Mouse (Mus musculus) forebrain, embryonic 13.5 days (tissue): ENCODE measurements around the gene Fam160b1. TPM values are rescaled to one million over a fixed set of nuclear protein-coding genes. Genes with fewer than 3 reads are reported as not detected.

ENCODE experiments used
- ATAC-seq: fragments of 200-750 bp; cut with Nextera tagmentation; 2 replicates; pipeline ENCODE4 v1.8.0; 2017
- H3K27ac ChIP-seq: fragments of 300-500 bp; sonication (generic); 2 replicates; pipeline ENCODE4 v1.5.1; 2015; ENCODE audit warnings: inconsistent platforms, mild to moderate bottlenecking, moderate library complexity
- H3K27me3 ChIP-seq: fragments of 300-500 bp; sonication (generic); 2 replicates; pipeline ENCODE4 v1.6.1; 2015; ENCODE audit warnings: mild to moderate bottlenecking, inconsistent platforms
- H3K36me3 ChIP-seq: fragments of 300-500 bp; sonication (generic); 2 replicates; pipeline ENCODE4 v1.6.1; 2015; ENCODE audit warnings: mild to moderate bottlenecking, inconsistent platforms; ENCODE audit not compliant: poor library complexity, severe bottlenecking
- H3K4me1 ChIP-seq: fragments of 300-500 bp; sonication (generic); 2 replicates; pipeline ENCODE4 v1.6.1; 2015; ENCODE audit warnings: inconsistent platforms
- H3K4me2 ChIP-seq: fragments of 300-500 bp; sonication (generic); 2 replicates; pipeline ENCODE4 v1.6.1; 2015; ENCODE audit warnings: inconsistent platforms, mild to moderate bottlenecking, moderate library complexity
- H3K4me3 ChIP-seq: fragments of 300-500 bp; sonication (generic); 2 replicates; pipeline ENCODE4 v1.5.1; 2015; ENCODE audit warnings: mild to moderate bottlenecking, inconsistent platforms
- H3K9ac ChIP-seq: fragments of 300-500 bp; sonication (generic); 2 replicates; pipeline ENCODE4 v1.6.1; 2015; ENCODE audit warnings: mild to moderate bottlenecking, inconsistent platforms
- H3K9me3 ChIP-seq: fragments of 300-500 bp; sonication (generic); replicated peaks from 2 replicates; pipeline ENCODE4 v1.6.1; 2016; ENCODE audit warnings: inconsistent platforms
- WGBS: fragments of 180-500 bp; shearing (Covaris S2); methylation state at CpG from one replicate; pipeline ENCODE4 v1.1.7; 2015; 5-methylcytosine and 5-hydroxymethylcytosine counted together
- polyA plus RNA-seq: library from polyadenylated mRNA; unstranded; fragments of >200 nt; fragmentation: Nextera tagmentation; extraction: Ambion mirVana; gene quantifications from 2 replicates; pipeline ENCODE4 v1.2.1, GENCODE M21; 2015

Fam160b1 gene
- polyA plus RNA-seq, 1 experiment from 2014 or later, result 11.6 TPM

DNA sequence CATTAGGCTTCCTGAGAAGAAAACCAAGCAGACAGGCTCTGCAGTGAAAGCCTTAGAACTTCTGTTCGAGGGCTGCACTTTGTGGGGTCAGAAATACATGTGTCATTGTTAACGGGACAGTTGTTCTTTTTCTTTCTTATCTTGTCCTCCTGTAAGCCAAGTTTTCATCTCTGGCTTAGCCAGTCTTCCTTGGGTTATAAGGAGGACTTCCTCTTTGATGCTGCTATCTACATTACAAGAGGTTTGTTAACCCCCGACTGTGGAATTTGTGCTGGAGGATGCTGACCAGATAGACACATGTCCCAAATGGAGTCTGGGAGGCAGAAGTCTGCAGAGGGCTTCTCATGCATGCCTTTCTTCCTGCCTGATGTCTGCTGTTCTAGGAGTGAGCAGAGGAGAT is 52.7 kb downstream of the Fam160b1 start:
- Histone ChIP-seq H3K9ac (no peak overlapping the region), H3K4me2 (no peak overlapping the region), H3K9me3 (no peaks in the 10 kb centered on the region), H3K27ac (no peak overlapping the region), H3K27me3 (no peaks in the 10 kb centered on the region; the same call in 1 of the 2 replicates), H3K4me3 (no peak overlapping the region), H3K36me3 (no peaks in the 10 kb centered on the region), H3K4me1 (peaks cover 10% of the 10 kb centered on the region)
- no peak for ATAC-seq
- WGBS, result 92% methylated on average over 3 of the region's 3 CpGs

DNA sequence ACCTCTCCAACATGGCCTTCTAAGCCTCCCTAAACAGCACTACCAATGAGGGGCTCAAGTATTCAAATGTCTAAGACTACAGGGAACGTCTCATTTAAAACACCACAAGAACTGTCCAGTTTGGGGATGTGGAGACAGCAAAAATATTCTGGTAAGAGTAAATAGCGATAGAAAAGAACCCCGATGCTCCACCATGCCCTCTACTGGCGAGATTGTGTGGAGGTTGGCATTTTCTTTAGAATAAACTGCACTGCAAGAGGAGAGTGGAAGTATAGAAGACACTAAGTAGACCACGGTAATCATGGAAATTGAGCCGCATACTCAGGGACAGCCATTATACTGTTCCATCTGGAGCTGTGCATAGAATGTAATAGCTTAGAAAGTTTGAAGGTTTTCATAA is 53.4 kb downstream of the Fam160b1 start:
- ATAC-seq, result no peak
- no peak overlapping the region for H3K27ac ChIP-seq
- peaks cover 10% of the 10 kb centered on the region for H3K4me1 ChIP-seq
- H3K27me3 ChIP-seq, result no peaks in the 10 kb centered on the region; the same call in 1 of the 2 replicates
- H3K9ac ChIP-seq, result no peak overlapping the region
- no peaks in the 10 kb centered on the region for H3K36me3 ChIP-seq
- no peaks in the 10 kb centered on the region for H3K9me3 ChIP-seq
- H3K4me3 ChIP-seq, result no peak overlapping the region
- 82% methylated on average over 6 of the region's 6 CpGs for WGBS
- no peak overlapping the region for H3K4me2 ChIP-seq

DNA sequence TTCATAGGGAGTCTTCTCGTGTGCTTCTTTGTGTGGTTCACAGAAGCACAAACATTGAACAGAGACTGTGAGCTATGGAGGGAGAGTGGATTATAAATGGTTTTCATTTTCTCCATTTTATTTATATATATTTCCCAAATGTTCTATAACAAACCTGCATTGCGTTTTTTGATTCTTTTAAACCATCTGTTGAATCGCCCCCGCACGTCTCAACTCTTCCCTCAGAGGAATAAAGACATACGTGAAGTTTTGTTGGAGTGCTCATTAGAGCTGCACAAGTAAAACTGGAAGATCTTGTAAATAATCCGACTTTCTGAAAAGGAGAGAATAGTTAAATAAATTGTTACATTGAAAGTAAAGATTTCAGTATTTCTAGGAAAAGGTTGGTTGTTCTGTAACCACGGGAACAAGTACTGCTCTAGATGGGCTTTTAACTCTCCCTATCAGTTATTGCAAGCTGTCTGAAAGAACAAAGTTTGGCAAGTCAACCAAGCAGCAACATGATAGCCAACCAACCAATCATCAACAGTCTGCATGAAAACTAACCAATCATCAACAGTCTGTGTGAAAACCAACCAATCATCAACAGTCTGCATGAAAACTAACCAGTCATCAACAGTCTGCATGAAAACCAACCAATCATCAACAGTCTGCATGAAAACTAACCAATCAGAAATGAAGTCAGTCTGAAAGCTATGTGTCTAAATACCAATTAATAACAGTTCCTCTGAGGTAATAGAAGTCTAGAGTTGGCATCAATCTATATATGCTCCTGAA is 54.7 kb downstream of the Fam160b1 start:
- 92% methylated on average over 8 of the region's 8 CpGs for WGBS
- no peak overlapping the region for H3K4me2 ChIP-seq
- ATAC-seq, result no peak
- no peaks in the 10 kb centered on the region for H3K9me3 ChIP-seq
- no peaks in the 10 kb centered on the region for H3K36me3 ChIP-seq
- H3K9ac ChIP-seq, result no peak overlapping the region
- H3K27ac ChIP-seq, result no peak overlapping the region
- peaks cover 10% of the 10 kb centered on the region for H3K4me1 ChIP-seq
- no peak overlapping the region for H3K4me3 ChIP-seq
- no peaks in the 10 kb centered on the region; the same call in 1 of the 2 replicates for H3K27me3 ChIP-seq

DNA sequence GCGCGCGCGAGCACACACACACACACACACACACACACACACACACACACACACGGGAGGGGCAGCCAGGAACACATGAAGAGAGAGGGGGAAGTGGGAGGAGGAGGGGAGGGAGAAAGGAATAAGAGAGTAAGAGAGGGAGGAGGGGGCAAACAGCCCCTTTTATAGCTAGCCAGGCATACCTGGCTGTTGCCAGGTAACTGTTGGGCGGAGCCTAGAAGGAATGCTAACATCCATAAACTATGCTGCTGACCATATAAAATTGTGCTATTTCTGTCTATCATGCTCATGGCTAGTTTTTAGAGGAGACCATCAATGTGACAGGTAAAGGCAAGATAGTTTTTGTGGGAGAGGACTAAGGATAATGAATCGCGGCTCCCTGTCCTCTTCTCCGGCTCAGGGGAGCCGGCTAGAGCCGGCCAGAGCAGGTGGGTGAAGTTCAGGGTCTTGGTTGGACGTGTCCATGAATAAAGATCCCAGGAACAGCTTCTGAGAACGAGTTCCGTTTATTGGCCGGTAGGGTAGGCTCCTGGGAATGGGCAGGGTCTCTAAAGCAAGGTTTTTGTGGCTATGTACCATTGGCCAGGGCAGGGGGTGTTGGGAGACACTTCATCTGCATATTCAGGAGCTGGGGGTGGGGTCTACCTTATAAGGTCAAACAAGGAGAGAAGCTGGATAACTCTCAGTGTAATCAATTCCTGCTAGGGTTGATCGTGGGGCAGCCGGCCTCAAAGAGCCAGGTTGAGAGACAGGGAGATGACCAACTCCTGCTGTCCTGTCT is 57.5 kb downstream of the Fam160b1 start:
- H3K4me2 ChIP-seq, result peak overlapping the region; percentile 19
- no peaks in the 10 kb centered on the region; the same call in 1 of the 2 replicates for H3K27me3 ChIP-seq
- H3K4me3 ChIP-seq, result no peak overlapping the region
- ATAC-seq, result no peak
- H3K9ac ChIP-seq, result no peak overlapping the region
- H3K4me1 ChIP-seq, result no peaks in the 10 kb centered on the region
- WGBS, result 24% methylated on average over 16 of the region's 17 CpGs
- H3K36me3 ChIP-seq, result no peaks in the 10 kb centered on the region
- no peak overlapping the region for H3K27ac ChIP-seq
- H3K9me3 ChIP-seq, result no peaks in the 10 kb centered on the region

DNA sequence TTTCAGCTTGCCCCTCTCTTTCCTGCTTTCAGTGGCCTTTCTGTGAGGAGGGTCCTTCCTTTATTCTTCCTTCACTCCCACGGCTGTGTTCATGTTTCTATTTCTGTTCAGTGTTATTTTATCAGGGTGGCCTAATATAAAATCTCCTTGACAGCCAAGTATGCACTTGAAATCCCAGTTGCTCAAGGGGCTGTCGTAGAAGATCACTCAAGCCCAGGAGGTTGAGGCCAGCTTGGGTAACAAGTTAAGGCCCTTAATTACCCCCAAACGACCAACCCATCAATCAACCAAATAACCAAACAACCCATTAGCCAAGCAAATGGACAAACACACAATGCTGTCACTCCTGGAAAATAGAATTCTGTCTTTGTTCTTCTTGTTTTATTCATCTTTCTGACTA is 62.9 kb downstream of the Fam160b1 start:
- 0 out of 2 replicates have a peak, but pooled peaks cover 6% of the 10 kb centered on the region for H3K4me1 ChIP-seq
- no peaks in the 10 kb centered on the region for H3K27me3 ChIP-seq
- H3K4me3 ChIP-seq, result no peak overlapping the region
- no peak overlapping the region for H3K9ac ChIP-seq
- no peak for ATAC-seq
- H3K27ac ChIP-seq, result no peak overlapping the region
- no peaks in the 10 kb centered on the region for H3K9me3 ChIP-seq
- WGBS, result 31% methylated on average over 3 of the region's 3 CpGs
- no peaks in the 10 kb centered on the region for H3K36me3 ChIP-seq
- no peak overlapping the region for H3K4me2 ChIP-seq

DNA sequence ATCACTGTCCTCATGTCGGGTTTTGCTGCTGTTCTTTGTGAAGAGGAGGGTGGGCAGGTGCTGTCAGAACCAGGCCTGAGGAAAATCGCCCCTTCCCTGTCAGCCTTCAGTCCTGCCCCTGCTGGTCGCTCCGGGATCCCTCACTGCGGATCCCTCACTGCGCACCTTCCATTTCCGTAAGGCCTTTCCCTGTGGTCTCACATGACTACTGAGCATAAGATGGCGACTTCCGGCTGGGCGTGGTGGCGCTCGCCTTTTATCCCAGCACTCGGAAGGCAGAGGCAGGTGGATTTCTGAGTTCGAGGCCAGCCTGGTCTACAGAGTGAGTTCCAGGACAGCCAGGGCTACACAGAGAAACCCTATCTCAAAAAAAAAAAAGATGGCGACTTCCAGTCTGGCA is 64.8 kb downstream of the Fam160b1 start:
- Histone ChIP-seq H3K4me2 (no peak overlapping the region), H3K27ac (no peak overlapping the region), H3K4me3 (no peak overlapping the region), H3K9me3 (no peaks in the 10 kb centered on the region), H3K36me3 (no peaks in the 10 kb centered on the region), H3K9ac (no peak overlapping the region), H3K4me1 (0 out of 2 replicates have a peak, but pooled peaks cover 6% of the 10 kb centered on the region), H3K27me3 (no peaks in the 10 kb centered on the region)
- no peak for ATAC-seq
- WGBS, result 94% methylated on average over 15 of the region's 15 CpGs

DNA sequence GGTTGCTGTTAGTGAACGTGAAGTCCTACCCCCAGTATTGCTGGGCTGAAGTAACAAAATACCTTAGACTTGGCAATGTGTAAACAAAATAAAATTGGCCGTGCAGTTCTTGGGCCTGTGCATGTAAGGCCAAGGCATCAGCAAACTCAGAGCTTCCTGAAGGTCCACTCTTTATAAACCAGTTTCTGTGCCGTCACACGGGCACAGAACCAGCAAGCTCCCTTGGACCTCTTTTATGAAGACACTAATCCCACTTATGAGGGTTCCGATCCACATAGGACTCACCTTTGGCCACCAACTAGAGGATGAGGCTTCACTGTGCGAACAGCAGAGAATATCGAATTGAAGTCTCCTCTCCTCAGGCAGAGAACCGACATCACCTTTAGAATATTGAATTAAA is 66.4 kb downstream of the Fam160b1 start:
- no peaks in the 10 kb centered on the region for H3K9me3 ChIP-seq
- no peak overlapping the region for H3K9ac ChIP-seq
- H3K4me2 ChIP-seq, result no peak overlapping the region
- WGBS, result 95% methylated on average over 8 of the region's 8 CpGs
- no peaks in the 10 kb centered on the region for H3K27me3 ChIP-seq
- 0 out of 2 replicates have a peak, but pooled peaks cover 6% of the 10 kb centered on the region for H3K4me1 ChIP-seq
- ATAC-seq, result no peak
- H3K27ac ChIP-seq, result no peak overlapping the region
- H3K4me3 ChIP-seq, result no peak overlapping the region
- H3K36me3 ChIP-seq, result no peaks in the 10 kb centered on the region

DNA sequence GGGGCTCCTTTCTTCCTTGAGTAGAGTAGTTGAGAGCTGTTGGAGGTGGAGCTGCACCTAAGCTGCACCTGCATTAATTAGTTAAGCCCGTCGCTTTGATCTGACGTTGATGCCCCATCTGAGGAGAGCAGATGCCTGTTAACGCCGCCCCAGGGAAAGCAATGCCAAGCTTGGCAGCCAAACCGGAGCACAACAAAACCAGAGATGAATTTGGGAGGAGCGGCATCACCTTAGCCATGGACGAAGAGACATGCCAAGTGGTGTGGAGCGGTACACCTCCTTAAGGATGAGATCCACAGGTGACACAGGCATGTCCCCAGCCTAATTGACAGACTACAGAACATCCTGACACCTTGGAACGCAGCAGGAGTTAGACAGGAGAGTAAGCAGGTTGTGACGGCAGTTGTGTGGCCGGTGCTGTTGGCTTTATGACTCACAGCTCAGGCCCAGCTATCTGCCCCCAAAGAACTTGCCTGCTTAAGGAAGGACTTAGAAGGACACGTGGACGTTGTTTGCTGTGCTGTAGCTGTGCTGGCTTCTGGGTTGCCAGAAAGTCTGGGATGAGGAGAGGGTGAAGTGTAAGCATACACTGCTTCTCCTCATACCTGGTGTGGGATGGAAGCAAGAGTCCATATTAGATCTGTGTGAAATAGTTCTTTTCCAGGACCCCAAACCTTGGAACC is 67.4 kb downstream of the Fam160b1 start:
- no peaks in the 10 kb centered on the region for H3K27me3 ChIP-seq
- H3K27ac ChIP-seq, result no peak overlapping the region
- no peak overlapping the region for H3K9ac ChIP-seq
- H3K36me3 ChIP-seq, result no peaks in the 10 kb centered on the region
- 0 out of 2 replicates have a peak, but pooled peaks cover 6% of the 10 kb centered on the region for H3K4me1 ChIP-seq
- no peak for ATAC-seq
- H3K9me3 ChIP-seq, result no peaks in the 10 kb centered on the region
- H3K4me3 ChIP-seq, result no peak overlapping the region
- 77% methylated on average over 14 of the region's 14 CpGs for WGBS
- no peak overlapping the region for H3K4me2 ChIP-seq

DNA sequence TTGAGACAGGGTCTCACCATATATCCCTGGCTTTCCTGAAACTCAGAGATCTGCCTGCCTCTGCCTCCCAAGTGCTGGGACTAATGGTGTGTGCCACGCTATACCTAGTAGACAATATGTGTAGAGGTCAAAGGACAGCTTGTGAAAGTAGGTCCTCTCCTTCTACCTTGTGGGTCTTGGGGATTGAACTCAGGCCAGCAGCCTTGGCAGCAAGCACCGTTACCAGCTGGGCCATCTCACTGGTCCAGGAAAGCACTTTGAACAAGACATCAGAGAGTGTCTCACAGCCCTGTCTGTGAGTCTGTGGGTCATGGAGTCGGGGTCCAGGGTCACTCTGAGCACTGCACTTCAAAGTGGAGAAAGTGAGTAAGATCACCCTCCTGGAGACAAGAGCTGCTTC is 68.2 kb downstream of the Fam160b1 start:
- H3K36me3 ChIP-seq, result no peaks in the 10 kb centered on the region
- no peaks in the 10 kb centered on the region for H3K9me3 ChIP-seq
- peaks cover 1% of the 10 kb centered on the region; the same call in 1 of the 2 replicates for H3K4me1 ChIP-seq
- ATAC-seq, result no peak
- no peak overlapping the region for H3K9ac ChIP-seq
- no peak overlapping the region for H3K27ac ChIP-seq
- no peak overlapping the region for H3K4me2 ChIP-seq
- H3K4me3 ChIP-seq, result no peak overlapping the region
- WGBS, result 88% methylated on average over 3 of the region's 3 CpGs
- H3K27me3 ChIP-seq, result no peaks in the 10 kb centered on the region

DNA sequence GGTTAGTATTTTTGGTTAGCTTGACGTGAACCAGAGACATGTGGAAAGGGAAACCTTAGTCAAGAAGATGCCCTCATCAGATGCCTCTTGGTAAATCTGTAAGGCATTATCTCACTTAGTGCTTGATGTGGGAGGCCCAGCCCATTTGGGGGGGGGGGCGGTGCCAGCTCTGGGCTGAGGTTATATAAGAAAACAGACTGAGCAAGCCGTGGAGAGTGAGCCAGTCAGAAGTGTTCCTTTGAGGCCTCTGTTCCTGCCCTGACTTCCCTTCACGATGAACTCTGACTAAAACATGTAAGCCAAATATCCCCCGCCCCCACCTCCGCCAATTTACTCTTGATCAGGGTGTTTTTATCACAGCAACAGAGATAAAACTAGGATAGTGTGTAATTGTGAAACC is 69.4 kb downstream of the Fam160b1 start:
- Histone ChIP-seq H3K9ac (no peak overlapping the region), H3K9me3 (no peaks in the 10 kb centered on the region), H3K27me3 (no peaks in the 10 kb centered on the region), H3K27ac (no peak overlapping the region), H3K4me2 (no peak overlapping the region), H3K4me3 (no peak overlapping the region), H3K4me1 (peaks cover 2% of the 10 kb centered on the region; the same call in 1 of the 2 replicates), H3K36me3 (no peaks in the 10 kb centered on the region)
- WGBS, result 87% methylated on average over 6 of the region's 6 CpGs
- no peak for ATAC-seq

DNA sequence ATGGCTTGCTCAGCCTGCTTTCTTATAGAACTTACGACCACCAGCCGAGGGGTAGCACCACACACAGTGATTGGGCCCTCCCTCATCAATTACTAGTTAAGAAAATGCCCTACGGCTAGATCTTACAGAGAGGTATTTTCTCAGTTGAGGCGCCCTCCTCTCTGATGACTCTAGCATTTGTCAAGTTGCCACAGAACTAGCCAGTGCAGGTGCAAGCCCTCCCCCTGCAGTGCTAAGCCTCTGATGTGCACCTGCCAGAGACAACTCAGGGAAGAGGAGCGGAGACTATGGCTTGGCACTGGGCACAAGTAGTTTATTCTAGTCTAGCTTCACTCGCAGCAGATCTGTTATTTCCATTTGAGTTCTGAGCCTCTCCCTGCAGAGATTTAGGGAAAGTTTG is 71.0 kb downstream of the Fam160b1 start:
- Histone ChIP-seq H3K9me3 (no peaks in the 10 kb centered on the region), H3K36me3 (no peaks in the 10 kb centered on the region), H3K4me3 (no peak overlapping the region), H3K9ac (no peak overlapping the region), H3K4me2 (no peak overlapping the region), H3K27me3 (no peaks in the 10 kb centered on the region), H3K4me1 (peaks cover 2% of the 10 kb centered on the region; the same call in 1 of the 2 replicates), H3K27ac (no peak overlapping the region)
- no peak for ATAC-seq
- WGBS, result 49% methylated on average over 6 of the region's 6 CpGs

DNA sequence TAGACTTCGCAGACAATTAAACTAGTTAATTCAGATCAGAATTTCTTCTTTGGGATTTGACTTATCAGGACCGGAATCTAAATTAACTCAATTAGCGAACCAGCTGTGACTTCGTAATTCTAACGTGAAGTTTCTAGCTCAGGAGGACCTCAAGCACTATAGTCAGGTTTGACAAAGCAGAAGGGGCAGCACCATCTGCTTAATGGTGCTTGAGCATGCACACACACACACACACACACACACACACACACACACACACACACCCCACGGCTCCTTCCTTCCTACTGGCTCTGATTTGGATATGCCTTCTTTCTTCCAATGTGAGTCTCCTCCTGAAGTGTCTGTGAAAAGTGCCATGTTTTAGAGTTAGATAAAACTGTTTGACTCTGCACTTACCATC is 73.5 kb downstream of the Fam160b1 start:
- Histone ChIP-seq H3K9ac (no peak overlapping the region), H3K4me3 (no peak overlapping the region), H3K4me1 (peaks cover 2% of the 10 kb centered on the region; the same call in 1 of the 2 replicates), H3K27ac (no peak overlapping the region), H3K36me3 (no peaks in the 10 kb centered on the region), H3K4me2 (no peak overlapping the region), H3K9me3 (no peaks in the 10 kb centered on the region), H3K27me3 (no peaks in the 10 kb centered on the region)
- no peak for ATAC-seq
- WGBS, result 52% methylated on average over 6 of the region's 6 CpGs
